Mouse (Mus musculus): ENCODE results near the gene Ppp4c.

GRCm38 (mm10) chr7:126825952-126826351 lies 33.7 kb upstream of the Ppp4c start:
- TF ChIP-seq CTCF (IDR thresholded peaks at IDR 0.05; ENCODE audit: low read depth, low read length), result no peak
- TF ChIP-seq POLR2A (IDR thresholded peaks at IDR 0.05; ENCODE audit: borderline replicate concordance, low read depth, low read length), result no peak
